Mouse (Mus musculus): ENCODE data around the gene Gm49450. TPM values are rescaled to one million over a fixed set of nuclear protein-coding genes. Genes with fewer than 3 reads are reported as not detected.
"Not testable (repeated sequence)": the region's sequence is repeated elsewhere in the genome, so short reads cannot be mapped to it uniquely, and the experiment has no call there.

Gene Gm49450
- total and polyA plus RNA-seq, 3 experiments, result 26.2 TPM; not detected in 2

GRCm38 (mm10) chr15:98934217-98934839 is 19.0 kb downstream of the Gm49450 start, which contains the start of gene Tuba1b:
Tuba1b (minus strand) TSS chr15:98934565.
- TF ChIP-seq EP300 (IDR thresholded peaks at IDR 0.05; ENCODE audit: insufficient read depth, low read depth, low read length), result no peak
- TF ChIP-seq CTCF (IDR thresholded peaks at IDR 0.05), result peak; percentile 35
- TF ChIP-seq POLR2A (IDR thresholded peaks at IDR 0.05; ENCODE audit: insufficient read depth, low read depth, low read length), result peak; percentile 96
- Histone ChIP-seq H3K4me1 (ENCODE audit: control insufficient read depth, insufficient read depth, low read length) (peaks cover 3% of the 10 kb centered on the region), H3K27ac (peak within 1 kb of the TSS; percentile 95), H3K36me3 (ENCODE audit: control insufficient read depth, insufficient read depth, low read length) (peaks cover 6% of the 10 kb centered on the region), H3K9ac (ENCODE audit: low read depth, low read length) (peak within 1 kb of the TSS; percentile 89), H3K79me2 (replicated peaks; ENCODE audit: control insufficient read depth, insufficient read depth, low read length) (no peaks in the 10 kb centered on the region), H3K27me3 (ENCODE audit: control insufficient read depth, insufficient read depth, low read length) (no peaks in the 10 kb centered on the region), H3K4me3 (peak within 1 kb of the TSS; percentile 90)
- intact Hi-C loops (cut with DNase I), result loop anchor here (1.0 to 2.0 kb wide), 3 partner anchors 18 to 59 kb away; partner anchors contain the start of genes Gm49450 and Tuba1a
- peak; percentile 94 to 96 for DNase-seq
- under 1% methylated on average over 58 of the region's 58 CpGs for WGBS

- intact Hi-C loops (cut with DNase I), result loop anchor here (1.0 to 2.0 kb wide), 3 partner anchors 19 to 59 kb away; partner anchors contain the start of genes Gm49450 and Tuba1a
- Histone ChIP-seq H3K4me1 (ENCODE audit: control insufficient read depth, insufficient read depth, low read length) (peaks cover 3% of the 10 kb centered on the region), H3K36me3 (ENCODE audit: control insufficient read depth, insufficient read depth, low read length) (peaks cover 6% of the 10 kb centered on the region), H3K27me3 (ENCODE audit: control insufficient read depth, insufficient read depth, low read length) (no peaks in the 10 kb centered on the region), H3K4me3 (peak overlapping the region; percentile 90), H3K9ac (ENCODE audit: low read depth, low read length) (peak overlapping the region; percentile 89), H3K27ac (peak overlapping the region; percentile 95), H3K79me2 (replicated peaks; ENCODE audit: control insufficient read depth, insufficient read depth, low read length) (no peaks in the 10 kb centered on the region)
- DNase-seq, result peak; percentile 93 to 97
- TF ChIP-seq POLR2A (IDR thresholded peaks at IDR 0.05; ENCODE audit: insufficient read depth, low read depth, low read length) (no peak), EP300 (IDR thresholded peaks at IDR 0.05; ENCODE audit: insufficient read depth, low read depth, low read length) (no peak), CTCF (IDR thresholded peaks at IDR 0.05) (no peak)
- WGBS, result under 1% methylated on average over 35 of the region's 35 CpGs
Observed at GRCm38 (mm10) chr15:98933833-98934216, 19.5 kb downstream of the Gm49450 start.

GRCm38 (mm10) chr15:98933004-98933671 is 20.2 kb downstream of the Gm49450 start:
- peak in 1 of 2 experiments; percentile 28 for DNase-seq
- H3K27ac ChIP-seq, result peak overlapping the region; percentile 95
- H3K4me1 ChIP-seq (ENCODE audit: control insufficient read depth, insufficient read depth, low read length); H3K27me3 ChIP-seq (ENCODE audit: control insufficient read depth, insufficient read depth, low read length); H3K79me2 ChIP-seq (replicated peaks; ENCODE audit: control insufficient read depth, insufficient read depth, low read length); intact Hi-C loops (cut with DNase I); H3K36me3 ChIP-seq (ENCODE audit: control insufficient read depth, insufficient read depth, low read length): not testable (repeated sequence)
- whole genome bisulfite sequencing, result 0% methylated on average over 8 of the region's 9 CpGs
- peak overlapping the region; percentile 90 for H3K4me3 ChIP-seq
- peak overlapping the region; percentile 17; the same call in 1 of the 2 replicates for H3K9ac ChIP-seq (ENCODE audit: low read depth, low read length)

DNA sequence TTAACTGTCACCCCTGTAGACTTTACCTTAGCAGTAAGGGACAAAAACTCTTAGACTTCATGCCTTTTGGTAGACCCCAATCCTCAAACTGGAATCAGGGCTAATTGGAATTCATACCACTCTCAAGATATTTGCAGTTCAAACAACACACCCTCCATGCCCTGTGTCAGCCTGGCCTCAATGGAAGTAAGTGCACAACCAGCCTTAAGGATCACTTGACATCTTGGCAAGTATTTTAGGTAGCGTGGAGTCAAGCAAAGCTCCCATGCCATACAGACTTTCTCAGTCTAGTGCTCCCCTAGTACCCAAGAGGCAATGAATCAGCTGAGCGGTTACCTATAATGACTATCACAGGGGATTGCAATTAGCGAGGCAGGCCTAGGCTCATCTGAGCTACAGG is 22.4 kb downstream of the Gm49450 start:
- Histone ChIP-seq H3K4me1 (ENCODE audit: control insufficient read depth, insufficient read depth, low read length) (peaks cover 8% of the 10 kb centered on the region), H3K36me3 (ENCODE audit: control insufficient read depth, insufficient read depth, low read length) (peaks cover 6% of the 10 kb centered on the region), H3K79me2 (replicated peaks; ENCODE audit: control insufficient read depth, insufficient read depth, low read length) (no peaks in the 10 kb centered on the region), H3K4me3 (no peak overlapping the region), H3K27me3 (ENCODE audit: control insufficient read depth, insufficient read depth, low read length) (no peaks in the 10 kb centered on the region), H3K9ac (ENCODE audit: low read depth, low read length) (no peak overlapping the region; the same call in 1 of the 2 replicates), H3K27ac (no peak overlapping the region)
- WGBS, result 74% methylated on average over 3 of the region's 3 CpGs
- intact Hi-C loops (cut with DNase I), result no loop called here
- no peak for TF ChIP-seq EP300 (IDR thresholded peaks at IDR 0.05; ENCODE audit: insufficient read depth, low read depth, low read length)
- no peak for TF ChIP-seq POLR2A (IDR thresholded peaks at IDR 0.05; ENCODE audit: insufficient read depth, low read depth, low read length)
- TF ChIP-seq CTCF (IDR thresholded peaks at IDR 0.05), result no peak
- DNase-seq, result no peak

- H3K27ac ChIP-seq, result no peak overlapping the region
- 52% methylated on average over 8 of the region's 8 CpGs for WGBS
- no peaks in the 10 kb centered on the region for H3K79me2 ChIP-seq (replicated peaks; ENCODE audit: control insufficient read depth, insufficient read depth, low read length)
- H3K36me3 ChIP-seq (ENCODE audit: control insufficient read depth, insufficient read depth, low read length), result peaks cover 6% of the 10 kb centered on the region
- no peak overlapping the region for H3K9ac ChIP-seq (ENCODE audit: low read depth, low read length)
- TF ChIP-seq EP300 (IDR thresholded peaks at IDR 0.05; ENCODE audit: insufficient read depth, low read depth, low read length) (no peak), POLR2A (IDR thresholded peaks at IDR 0.05; ENCODE audit: insufficient read depth, low read depth, low read length) (no peak), CTCF (IDR thresholded peaks at IDR 0.05) (no peak)
- DNase-seq, result no peak
- H3K27me3 ChIP-seq (ENCODE audit: control insufficient read depth, insufficient read depth, low read length), result no peaks in the 10 kb centered on the region
- H3K4me1 ChIP-seq (ENCODE audit: control insufficient read depth, insufficient read depth, low read length), result peaks cover 8% of the 10 kb centered on the region
- intact Hi-C loops (cut with DNase I), result no loop called here
- H3K4me3 ChIP-seq, result no peak overlapping the region
Observed at GRCm38 (mm10) chr15:98930017-98930734, 23.2 kb downstream of the Gm49450 start.
